Mouse (Mus musculus) lung, embryonic 14.5 days (tissue): ENCODE measurements at regions not wholly inside any gene's neighbourhood (a gene's known extent, or its start where the extent isn't known, plus 50 kb on each side); places are given as distances from the start of the nearest gene placed in this dataset.

ENCODE experiments used
- ATAC-seq: fragments of 200-750 bp; cut with Nextera tagmentation; 2 replicates; pipeline ENCODE4 v1.8.0; 2017; ENCODE audit warnings: mild to moderate bottlenecking, moderate TSS enrichment, moderate library complexity; ENCODE audit not compliant: insufficient read depth
- DNase-seq: peaks from one replicate; pipeline ENCODE4 v3.0.0-alpha.2; 2015
- H3K27ac ChIP-seq: fragments of 300-500 bp; sonication (generic); 2 replicates; pipeline ENCODE4 v1.5.1; 2014; ENCODE audit warnings: low read depth, mild to moderate bottlenecking, moderate library complexity
- H3K27me3 ChIP-seq: fragments of 300-500 bp; sonication (generic); 2 replicates; pipeline ENCODE4 v1.6.1; 2014; ENCODE audit warnings: low read length, control low read depth; ENCODE audit not compliant: insufficient read depth
- H3K36me3 ChIP-seq: fragments of 300-500 bp; sonication (generic); 2 replicates; pipeline ENCODE4 v1.6.1; 2014; ENCODE audit warnings: control low read depth; ENCODE audit not compliant: insufficient read depth
- H3K4me1 ChIP-seq: fragments of 300-500 bp; sonication (generic); 2 replicates; pipeline ENCODE4 v1.6.1; 2014; ENCODE audit warnings: antibody characterized with exemption, control low read depth; ENCODE audit not compliant: insufficient read depth
- H3K4me2 ChIP-seq: fragments of 300-500 bp; sonication (generic); 2 replicates; pipeline ENCODE4 v1.6.1; 2014; ENCODE audit warnings: mild to moderate bottlenecking
- H3K4me3 ChIP-seq: fragments of 300-500 bp; sonication (generic); 2 replicates; pipeline ENCODE4 v1.5.1; 2014; ENCODE audit warnings: low read depth, low read length
- H3K9ac ChIP-seq: fragments of 300-500 bp; sonication (generic); 2 replicates; pipeline ENCODE4 v1.6.1; 2014
- H3K9me3 ChIP-seq: fragments of 300-500 bp; sonication (generic); 2 replicates; pipeline ENCODE4 v1.6.1; 2016; ENCODE audit warnings: low read depth, low read length, control low read depth
- CTCF ChIP-seq: IDR thresholded peaks from 2 replicates; pipeline ENCODE4 v1.5.1; 2016; ENCODE audit warnings: antibody characterized with exemption, low read depth
- WGBS: fragments of 180-500 bp; shearing (Covaris S2); extraction: QIAGEN DNeasy Blood & Tissue Kit; methylation state at CpG from one replicate; pipeline ENCODE4 v1.1.7; 2014; 5-methylcytosine and 5-hydroxymethylcytosine counted together

GRCm38 (mm10) chr14:118318524-118318923 lies 51.8 kb downstream of the Gm9376 start:
- no peak for TF ChIP-seq CTCF
- ATAC-seq (peak; percentile 78), DNase-seq (peak; percentile 76)
- Histone ChIP-seq H3K27me3 (peaks cover 27% of the 10 kb centered on the region; the same call in 1 of the 2 replicates), H3K4me2 (no peak overlapping the region), H3K4me1 (no peaks in the 10 kb centered on the region), H3K9ac (no peak overlapping the region), H3K36me3 (no peaks in the 10 kb centered on the region), H3K9me3 (no peaks in the 10 kb centered on the region), H3K27ac (no peak overlapping the region), H3K4me3 (no peak overlapping the region)
- 42% methylated on average over 11 of the region's 11 CpGs for WGBS

DNA sequence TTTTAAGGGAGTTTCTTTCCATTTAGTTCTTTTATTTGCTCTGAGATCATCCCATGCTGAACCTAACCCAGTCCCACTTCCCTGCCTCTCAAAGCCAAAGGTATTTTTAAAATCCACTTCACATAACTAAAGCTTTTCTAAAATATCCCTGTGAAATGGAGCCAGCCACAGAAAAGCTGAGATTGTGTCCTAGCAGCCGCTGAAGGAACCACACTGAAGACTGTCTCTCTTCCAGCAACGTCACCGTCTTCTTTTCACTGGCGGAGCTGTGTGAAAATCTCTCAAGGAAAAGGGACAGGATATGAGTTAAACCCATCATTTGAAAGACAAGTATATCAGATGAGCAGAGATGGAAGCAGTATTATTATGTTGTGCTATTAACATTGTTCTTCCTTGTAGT lies 53.3 kb downstream of the Gm9376 start:
- H3K9ac ChIP-seq: no peak overlapping the region
- no peaks in the 10 kb centered on the region for H3K9me3 ChIP-seq
- H3K4me1 ChIP-seq: no peaks in the 10 kb centered on the region
- ATAC-seq (no peak), DNase-seq (no peak)
- H3K27me3 ChIP-seq: peaks cover 30% of the 10 kb centered on the region; the same call in 1 of the 2 replicates
- no peak overlapping the region for H3K4me3 ChIP-seq
- no peaks in the 10 kb centered on the region for H3K36me3 ChIP-seq
- H3K27ac ChIP-seq: no peak overlapping the region
- no peak for TF ChIP-seq CTCF
- H3K4me2 ChIP-seq: no peak overlapping the region
- 74% methylated on average over 4 of the region's 4 CpGs for WGBS

- H3K4me3 ChIP-seq: no peak overlapping the region
- H3K4me2 ChIP-seq: no peak overlapping the region
- 77% methylated on average over 3 of the region's 3 CpGs for WGBS
- H3K9ac ChIP-seq: no peak overlapping the region
- no peak for TF ChIP-seq CTCF
- ATAC-seq (no peak), DNase-seq (no peak)
- no peak overlapping the region for H3K27ac ChIP-seq
- H3K4me1 ChIP-seq: no peaks in the 10 kb centered on the region
- no peaks in the 10 kb centered on the region for H3K9me3 ChIP-seq
- H3K36me3 ChIP-seq: no peaks in the 10 kb centered on the region
- peaks cover 30% of the 10 kb centered on the region; the same call in 1 of the 2 replicates for H3K27me3 ChIP-seq
Measured at GRCm38 (mm10) chr14:118321083-118321482, 54.3 kb downstream of the Gm9376 start.

GRCm38 (mm10) chr14:118322003-118322821 lies 55.5 kb downstream of the Gm9376 start:
- H3K27me3 ChIP-seq: peaks cover 30% of the 10 kb centered on the region; the same call in 1 of the 2 replicates
- peak overlapping the region; percentile 54 for H3K4me2 ChIP-seq
- WGBS: 13% methylated on average over 25 of the region's 26 CpGs
- H3K9ac ChIP-seq: no peak overlapping the region
- ATAC-seq (no peak), DNase-seq (peak; percentile 19)
- H3K4me1 ChIP-seq: no peaks in the 10 kb centered on the region
- H3K4me3 ChIP-seq: peak overlapping the region; percentile 22
- no peaks in the 10 kb centered on the region for H3K9me3 ChIP-seq
- H3K36me3 ChIP-seq: no peaks in the 10 kb centered on the region
- H3K27ac ChIP-seq: no peak overlapping the region
- TF ChIP-seq CTCF: no peak

DNA sequence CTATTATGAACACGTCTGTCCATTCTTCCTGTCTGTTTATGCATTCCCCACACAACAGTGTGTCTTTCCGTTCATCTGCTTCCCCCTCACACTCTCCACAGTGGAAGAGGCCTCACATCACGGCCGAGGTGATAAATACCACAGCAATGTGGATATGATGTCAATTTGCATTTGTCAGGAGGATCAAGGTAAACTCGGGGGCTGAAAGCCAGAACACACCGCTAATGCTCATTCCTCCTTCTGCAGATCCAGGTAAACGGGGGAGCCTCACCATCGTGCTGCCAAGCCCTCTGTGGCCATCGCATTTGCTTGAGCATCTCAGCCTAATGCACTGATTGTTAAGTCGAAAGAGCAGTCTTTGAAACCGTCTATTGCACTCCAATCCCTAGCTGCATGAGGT lies 56.1 kb downstream of the Gm9376 start:
- Histone ChIP-seq H3K4me3 (peak overlapping the region; percentile 22), H3K4me1 (no peaks in the 10 kb centered on the region), H3K27me3 (peaks cover 30% of the 10 kb centered on the region; the same call in 1 of the 2 replicates), H3K36me3 (no peaks in the 10 kb centered on the region), H3K27ac (no peak overlapping the region), H3K9ac (no peak overlapping the region), H3K4me2 (peak overlapping the region; percentile 54), H3K9me3 (no peaks in the 10 kb centered on the region)
- TF ChIP-seq CTCF: no peak
- WGBS: 13% methylated on average over 11 of the region's 11 CpGs
- ATAC-seq (no peak), DNase-seq (no peak)

DNA sequence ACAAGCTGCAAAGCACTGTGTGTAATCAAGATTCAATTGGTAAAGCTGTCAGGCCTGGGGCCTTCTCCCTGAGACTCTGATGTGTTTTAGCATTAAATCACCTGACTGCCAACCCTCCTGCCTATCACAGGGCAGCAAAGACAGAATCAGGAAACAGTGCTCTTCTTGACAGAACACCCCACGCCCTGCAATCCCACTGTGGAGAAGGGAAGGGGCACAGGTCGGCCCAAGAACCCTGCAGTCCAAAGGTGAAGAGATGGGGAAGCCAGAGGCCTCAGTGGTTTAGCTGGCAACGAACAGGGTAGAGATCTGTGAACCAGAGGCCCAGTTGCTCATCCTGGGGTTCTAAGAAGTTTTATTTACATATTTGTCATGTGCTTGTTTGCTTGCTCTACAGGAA lies 71.3 kb downstream of the Gm9376 start:
- WGBS: 76% methylated on average over 3 of the region's 3 CpGs
- Histone ChIP-seq H3K4me3 (no peak overlapping the region), H3K27ac (no peak overlapping the region), H3K27me3 (no peaks in the 10 kb centered on the region), H3K9me3 (no peaks in the 10 kb centered on the region), H3K4me2 (no peak overlapping the region), H3K36me3 (no peaks in the 10 kb centered on the region), H3K4me1 (no peaks in the 10 kb centered on the region), H3K9ac (no peak overlapping the region)
- no peak for ATAC-seq
- no peak for TF ChIP-seq CTCF
- no peak for DNase-seq

- DNase-seq: no peak
- WGBS: 46% methylated on average over 11 of the region's 11 CpGs
Measured at GRCm38 (mm10) chr14:118362931-118363330, 96.2 kb downstream of the Gm9376 start.

More at GRCm38 (mm10) chr14:118362931-118363330, 96.2 kb downstream of the Gm9376 start:
- Histone ChIP-seq H3K27me3 (no peaks in the 10 kb centered on the region), H3K27ac (no peak overlapping the region), H3K4me1 (no peaks in the 10 kb centered on the region), H3K4me3 (no peak overlapping the region), H3K36me3 (no peaks in the 10 kb centered on the region), H3K9me3 (no peaks in the 10 kb centered on the region), H3K9ac (no peak overlapping the region), H3K4me2 (no peak overlapping the region)
- no peak for TF ChIP-seq CTCF
- ATAC-seq: no peak
